Mouse (Mus musculus) forebrain, postnatal 0 days (tissue): ENCODE results near the gene Dennd4c. TPM values are rescaled to one million over a fixed set of nuclear protein-coding genes. Genes with fewer than 3 reads are reported as not detected.
A peak's percentile ranks its signal among the peaks of the same experiment; 100 is the strongest.

ENCODE experiments used
- ATAC-seq: fragments of 200-750 bp; cut with Nextera tagmentation; 2 replicates; pipeline ENCODE4 v1.8.0; 2017; ENCODE audit warnings: mild to moderate bottlenecking, moderate library complexity
- DNase-seq: peaks from one replicate; pipeline ENCODE4 v3.0.0-alpha.2; 2015
- H3K27ac ChIP-seq: fragments of 300-500 bp; sonication (generic); 2 replicates; pipeline ENCODE4 v1.5.1; 2014; ENCODE audit warnings: low read depth, mild to moderate bottlenecking, antibody characterized with exemption, low read length, moderate library complexity, mixed read lengths
- H3K27me3 ChIP-seq: fragments of 300-500 bp; sonication (generic); 2 replicates; pipeline ENCODE4 v1.6.1; 2014; ENCODE audit warnings: mild to moderate bottlenecking, low read length, mixed read lengths; ENCODE audit not compliant: insufficient read depth
- H3K36me3 ChIP-seq: fragments of 300-500 bp; sonication (generic); 2 replicates; pipeline ENCODE4 v1.6.1; 2014; ENCODE audit warnings: mild to moderate bottlenecking, moderate library complexity; ENCODE audit not compliant: insufficient read depth
- H3K4me1 ChIP-seq: fragments of 300-500 bp; sonication (generic); 2 replicates; pipeline ENCODE4 v1.6.1; 2014; ENCODE audit warnings: antibody characterized with exemption; ENCODE audit not compliant: insufficient read depth
- H3K4me2 ChIP-seq: fragments of 300-500 bp; sonication (generic); 2 replicates; pipeline ENCODE4 v1.6.1; 2014; ENCODE audit warnings: low read depth, mild to moderate bottlenecking, moderate library complexity
- H3K4me3 ChIP-seq: fragments of 300-500 bp; sonication (generic); 2 replicates; pipeline ENCODE4 v1.5.1; 2014; ENCODE audit warnings: low read depth, low read length, mixed read lengths
- H3K9ac ChIP-seq: fragments of 300-500 bp; sonication (generic); 2 replicates; pipeline ENCODE4 v1.6.1; 2014; ENCODE audit warnings: mild to moderate bottlenecking
- H3K9me3 ChIP-seq: fragments of 300-500 bp; sonication (generic); 2 replicates; pipeline ENCODE4 v1.6.1; 2016; ENCODE audit warnings: low read length
- CTCF ChIP-seq: sonication (generic); IDR thresholded peaks from 2 replicates; pipeline ENCODE4 v1.5.1; 2016; ENCODE audit warnings: antibody characterized with exemption, control low read depth, low read depth
- WGBS: fragments of 180-500 bp; shearing (Covaris S2); extraction: QIAGEN DNeasy Blood & Tissue Kit; methylation state at CpG from one replicate; pipeline ENCODE4 v1.1.7; 2014; 5-methylcytosine and 5-hydroxymethylcytosine counted together
- polyA plus RNA-seq: library from polyadenylated mRNA; unstranded; fragments of >200 nt; fragmentation: Nextera tagmentation; extraction: Ambion mirVana; gene quantifications from 2 replicates; pipeline ENCODE4 v1.2.1, GENCODE M21; 2015
- total RNA-seq: library from RNA; depleted of rRNA; stranded (reverse); fragments of >200 nt; gene quantifications from 2 replicates; pipeline ENCODE4 v1.2.3, GENCODE M21; 2014; rRNA removed

Dennd4c gene
- total RNA-seq (11.6 and 28.7 TPM in 2 replicates), polyA plus RNA-seq (0.89 and 1.9 TPM in 2 replicates)

DNA sequence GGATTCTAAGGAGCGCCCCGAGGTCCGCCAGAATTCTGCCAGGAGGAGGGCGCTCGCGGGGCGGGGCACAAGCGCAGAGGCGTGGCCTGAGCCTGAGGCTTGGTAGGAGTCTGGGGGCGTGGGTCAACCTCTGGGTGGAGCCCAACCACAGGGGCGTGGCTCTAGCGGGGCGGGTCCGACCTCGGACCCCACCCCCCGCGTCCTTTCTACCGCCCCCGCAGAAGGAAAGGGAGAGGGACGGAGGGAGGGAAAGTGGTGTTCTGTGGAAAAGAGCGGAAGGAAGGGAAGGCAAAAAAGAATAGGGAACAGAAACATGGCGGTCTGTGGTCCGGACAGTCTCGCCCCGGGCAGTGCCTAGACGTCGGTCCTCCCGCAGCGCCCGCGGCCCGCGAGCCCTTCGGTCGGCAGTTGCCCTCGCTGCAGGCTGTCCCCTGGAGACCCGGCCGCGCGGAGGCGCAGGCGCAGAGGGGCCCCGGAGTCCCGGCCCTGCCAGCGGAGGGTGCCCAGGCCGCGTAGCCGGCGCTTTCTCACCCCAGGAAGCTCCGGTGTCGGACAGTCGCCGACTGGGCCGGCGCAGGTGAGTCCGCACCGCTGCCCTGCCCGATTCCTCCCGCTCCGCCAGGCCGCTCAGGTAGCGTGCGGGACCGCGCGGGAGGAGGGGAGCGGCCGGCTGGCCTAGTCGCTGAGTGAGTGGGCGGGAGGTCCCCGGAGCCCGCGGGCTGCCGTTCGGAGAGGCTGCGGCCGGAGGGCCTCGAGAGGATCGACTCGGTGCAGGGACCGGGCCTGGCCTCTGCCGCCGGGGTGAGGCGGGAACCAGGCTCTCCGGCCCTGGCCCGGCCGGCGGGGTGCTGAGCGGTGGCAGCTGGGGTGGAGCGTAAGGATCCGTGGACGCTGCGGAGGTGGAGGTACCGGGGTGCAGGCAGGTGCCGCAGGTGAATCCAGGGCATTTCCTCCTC is at the start of gene Dennd4c:
Gene Dennd4c, plus strand, starts transcription at position 220 of the 956 bp plus-strand sequence.
- peak; percentile 53 for TF ChIP-seq CTCF
- WGBS: under 1% methylated on average over 67 of the region's 95 CpGs
- Histone ChIP-seq H3K9me3 (no peaks in the 10 kb centered on the region), H3K27ac (peak within 1 kb of the TSS; percentile 78), H3K27me3 (no peaks in the 10 kb centered on the region), H3K9ac (peak within 1 kb of the TSS; percentile 95), H3K4me3 (peak within 1 kb of the TSS; percentile 93), H3K4me2 (peak within 1 kb of the TSS; percentile 87), H3K36me3 (no peaks in the 10 kb centered on the region), H3K4me1 (peaks cover 15% of the 10 kb centered on the region; the same call in 1 of the 2 replicates)
- ATAC-seq (peak; percentile 93), DNase-seq (peak; percentile 84)

DNA sequence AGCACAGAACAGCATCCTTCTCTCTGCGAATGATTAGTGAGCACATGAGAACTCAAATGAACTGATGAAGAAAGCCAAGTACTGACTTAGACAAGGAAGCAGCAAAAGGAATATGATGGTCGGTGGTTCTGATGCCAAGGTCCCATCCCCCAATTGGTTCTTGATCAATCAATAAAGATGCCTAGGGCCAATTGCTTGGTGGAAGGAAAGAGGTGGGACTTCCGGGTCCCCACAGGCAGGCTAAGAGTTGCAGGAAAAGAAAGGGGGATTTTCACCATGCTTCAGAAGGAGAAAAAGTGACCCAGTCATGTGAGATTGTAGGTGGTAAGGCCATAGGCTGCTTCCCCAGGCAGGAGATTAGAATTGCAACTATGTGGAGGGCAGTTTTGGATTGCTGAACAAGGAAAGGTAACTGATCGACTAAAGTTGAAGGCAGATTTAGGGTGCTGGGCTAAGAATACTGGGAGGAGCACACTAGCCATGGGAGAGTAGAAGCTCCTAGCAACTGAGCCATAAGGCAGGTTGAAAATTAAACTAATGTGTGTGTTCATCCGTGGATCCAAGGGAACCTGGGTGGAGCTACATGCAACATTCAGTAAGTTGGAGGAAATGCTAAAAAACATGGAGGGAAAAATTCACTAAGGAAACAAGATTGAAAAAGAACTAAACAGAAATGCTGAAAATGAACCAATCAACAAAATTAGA is 49.0 kb upstream of the Dennd4c start:
- no peaks in the 10 kb centered on the region for H3K36me3 ChIP-seq
- no peaks in the 10 kb centered on the region for H3K9me3 ChIP-seq
- H3K27me3 ChIP-seq: no peaks in the 10 kb centered on the region
- ATAC-seq (no peak), DNase-seq (no peak)
- no peak overlapping the region for H3K9ac ChIP-seq
- H3K4me3 ChIP-seq: no peak overlapping the region
- H3K4me2 ChIP-seq: no peak overlapping the region
- H3K27ac ChIP-seq: no peak overlapping the region
- no peak for TF ChIP-seq CTCF
- no peaks in the 10 kb centered on the region for H3K4me1 ChIP-seq
- WGBS: 81% methylated on average over 5 of the region's 5 CpGs

DNA sequence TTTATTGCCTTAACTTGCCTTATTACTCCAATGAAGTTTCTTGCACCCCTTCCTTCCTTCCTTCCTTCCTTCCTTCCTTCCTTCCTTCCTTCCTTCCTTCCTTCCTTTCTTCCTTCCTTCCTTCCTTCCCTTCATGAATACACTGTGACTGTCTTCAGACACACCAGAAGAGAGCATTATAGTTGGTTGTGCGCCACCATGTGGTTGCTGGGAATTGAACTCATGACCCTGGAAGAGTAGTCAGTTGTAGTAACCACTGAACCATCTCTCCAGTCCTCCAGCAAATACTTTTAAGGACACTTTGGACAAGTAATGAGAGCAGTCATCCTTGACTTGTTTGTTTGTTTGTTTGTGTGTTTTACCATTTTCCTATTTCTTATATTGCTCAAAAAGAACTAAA is 39.6 kb upstream of the Dennd4c start:
- no peak for TF ChIP-seq CTCF
- Histone ChIP-seq H3K4me1 (no peaks in the 10 kb centered on the region), H3K27me3 (no peaks in the 10 kb centered on the region), H3K27ac (no peak overlapping the region), H3K36me3 (no peaks in the 10 kb centered on the region), H3K9me3 (no peaks in the 10 kb centered on the region), H3K4me2 (no peak overlapping the region), H3K9ac (no peak overlapping the region), H3K4me3 (no peak overlapping the region)
- no peak for DNase-seq
- WGBS: 45% methylated on average over 1 of the region's 1 CpGs
- no peak for ATAC-seq

DNA sequence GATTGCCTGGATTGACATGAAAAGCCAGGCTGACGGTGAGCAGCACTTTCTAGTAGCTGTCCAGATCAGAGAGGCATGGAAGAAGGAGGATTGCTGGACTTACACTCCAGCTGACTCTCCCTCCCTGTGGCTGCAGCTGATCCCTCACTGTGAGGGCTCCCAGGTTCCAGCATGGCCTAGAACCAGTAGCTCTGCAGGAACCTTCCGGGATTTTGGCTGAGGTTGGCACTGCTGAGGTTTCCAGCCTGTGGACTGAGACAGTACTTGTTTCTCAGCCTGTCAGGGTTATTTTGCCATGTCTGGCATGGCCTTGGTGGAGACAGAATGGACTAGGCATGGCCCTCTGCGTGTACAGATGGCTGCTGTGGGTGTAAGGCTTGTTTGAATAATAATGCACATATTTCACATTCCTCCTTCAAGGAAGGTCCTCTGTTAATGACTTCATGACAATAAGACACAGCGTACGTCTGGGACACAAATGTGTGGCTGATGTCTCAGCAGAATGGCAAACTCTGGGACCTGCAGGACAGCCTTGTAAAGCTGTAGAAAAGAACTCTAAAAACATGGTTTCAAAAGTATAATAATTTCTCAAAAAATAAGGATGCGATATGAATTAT is 38.2 kb upstream of the Dennd4c start:
- H3K4me1 ChIP-seq: no peaks in the 10 kb centered on the region
- no peaks in the 10 kb centered on the region for H3K9me3 ChIP-seq
- H3K27ac ChIP-seq: no peak overlapping the region
- H3K27me3 ChIP-seq: no peaks in the 10 kb centered on the region
- H3K4me2 ChIP-seq: no peak overlapping the region
- 51% methylated on average over 6 of the region's 6 CpGs for WGBS
- TF ChIP-seq CTCF: no peak
- ATAC-seq: no peak
- no peak for DNase-seq
- H3K36me3 ChIP-seq: no peaks in the 10 kb centered on the region
- H3K4me3 ChIP-seq: no peak overlapping the region
- no peak overlapping the region for H3K9ac ChIP-seq

DNA sequence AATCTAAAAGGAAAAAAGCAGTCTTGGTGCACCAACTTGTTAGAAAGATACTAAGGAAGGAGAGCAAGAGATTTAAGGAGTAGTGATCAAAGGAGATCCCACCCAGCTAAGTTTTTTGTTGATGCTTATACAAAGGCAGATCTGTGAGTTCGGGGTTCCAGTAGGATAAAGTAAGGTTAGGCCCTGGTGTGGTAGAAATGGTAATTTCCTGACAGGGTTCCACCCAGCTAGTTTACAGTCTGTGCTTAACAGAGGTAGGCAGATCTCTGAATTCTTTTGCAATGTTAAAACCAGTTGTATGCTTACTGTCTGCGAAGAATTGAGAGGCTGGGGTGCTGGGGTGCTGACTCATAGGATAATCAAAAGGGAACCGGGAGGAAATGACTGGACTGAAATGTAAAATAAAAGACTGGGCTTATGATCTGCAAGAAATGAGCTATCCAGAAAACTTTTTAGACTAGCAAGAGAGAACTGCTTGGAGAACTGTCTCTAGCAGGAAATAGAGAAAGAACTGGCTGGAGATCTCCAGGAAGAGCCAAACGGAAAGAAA is 37.6 kb upstream of the Dennd4c start:
- Histone ChIP-seq H3K4me3 (no peak overlapping the region), H3K9ac (no peak overlapping the region), H3K9me3 (no peaks in the 10 kb centered on the region), H3K27me3 (no peaks in the 10 kb centered on the region), H3K4me1 (no peaks in the 10 kb centered on the region), H3K36me3 (no peaks in the 10 kb centered on the region), H3K4me2 (no peak overlapping the region), H3K27ac (no peak overlapping the region)
- no peak for DNase-seq
- ATAC-seq: no peak
- WGBS: 74% methylated on average over 4 of the region's 4 CpGs
- no peak for TF ChIP-seq CTCF

DNA sequence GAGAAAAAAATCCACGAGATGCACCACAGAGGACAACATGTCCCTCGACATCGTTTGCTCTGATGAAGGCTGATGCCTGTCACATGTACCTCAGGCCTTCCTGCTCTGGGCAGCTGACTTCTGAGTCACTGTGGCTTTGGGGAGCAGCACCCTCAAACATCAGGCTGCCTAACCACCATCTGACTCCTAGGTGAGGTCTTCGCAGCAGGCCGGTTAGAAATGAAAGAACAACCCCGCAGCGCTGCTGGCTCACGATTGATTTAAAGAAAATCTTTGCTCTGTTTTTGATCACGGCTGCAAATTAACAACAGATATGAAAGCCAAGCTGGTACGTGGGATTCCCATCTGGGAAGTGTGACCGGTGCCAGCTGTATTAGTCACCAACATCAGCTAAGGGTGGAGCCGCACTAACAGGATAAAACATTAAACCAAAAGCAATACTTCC is 35.6 kb upstream of the Dennd4c start:
- no peak overlapping the region for H3K27ac ChIP-seq
- ATAC-seq (no peak), DNase-seq (peak; percentile 26)
- 71% methylated on average over 12 of the region's 12 CpGs for WGBS
- no peak overlapping the region for H3K4me2 ChIP-seq
- no peaks in the 10 kb centered on the region for H3K9me3 ChIP-seq
- H3K36me3 ChIP-seq: no peaks in the 10 kb centered on the region
- no peaks in the 10 kb centered on the region for H3K4me1 ChIP-seq
- H3K27me3 ChIP-seq: no peaks in the 10 kb centered on the region
- TF ChIP-seq CTCF: no peak
- no peak overlapping the region for H3K4me3 ChIP-seq
- no peak overlapping the region for H3K9ac ChIP-seq
